Mouse (Mus musculus) right cerebral cortex, adult 2 months (tissue): Measurements from ENCODE around the gene Fcnb.

Source experiments
- DNase-seq, 2 experiments: peaks; one replicate each; pipeline ENCODE4 v3.0.0; 2021 to 2022; ENCODE audit warnings: low spot score in 2 of 2

The Fcnb gene

DNA sequence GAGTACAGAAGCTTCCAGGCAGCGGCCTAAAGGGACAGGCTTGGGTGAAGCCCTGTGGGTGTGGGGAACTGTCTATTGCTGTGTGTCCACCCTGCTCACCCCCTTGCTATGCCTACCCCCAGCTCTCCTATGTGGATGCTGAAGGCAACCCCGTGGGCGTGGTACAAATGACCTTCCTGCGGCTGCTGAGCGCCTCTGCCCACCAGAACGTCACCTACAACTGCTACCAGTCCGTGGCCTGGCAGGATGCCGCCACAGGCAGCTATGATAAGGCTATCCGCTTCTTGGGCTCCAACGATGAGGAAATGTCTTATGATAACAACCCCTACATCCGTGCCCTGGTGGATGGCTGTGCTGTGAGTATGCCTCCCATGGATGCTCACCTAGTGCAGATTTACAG, 52.2 kb downstream of the Fcnb start:
- DNase-seq: no peak

DNA sequence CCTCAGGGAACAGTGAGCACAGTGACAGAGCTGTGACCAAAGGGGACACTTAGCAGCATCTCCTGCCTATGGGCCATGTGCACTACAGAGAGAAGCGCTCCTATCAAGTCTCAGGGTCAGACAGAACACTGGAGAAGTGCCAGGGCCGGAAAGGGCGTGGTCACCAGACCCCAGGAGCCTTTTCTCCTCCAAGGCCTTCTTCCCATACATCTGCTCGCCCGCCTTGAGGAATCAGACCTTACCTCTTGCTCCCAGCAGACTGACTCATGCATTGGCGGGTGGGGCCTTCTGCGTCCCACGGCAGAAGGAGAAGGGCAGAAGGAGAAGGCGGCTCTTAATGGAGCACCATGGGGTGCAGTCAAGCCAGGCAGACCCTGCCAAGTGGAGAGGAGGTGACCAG, 52.8 kb downstream of the Fcnb start:
- no peak for DNase-seq
